Mouse (Mus musculus) heart, adult 2 months (tissue): ENCODE results near the gene Hcrtr1.

Experiments used
- CTCF ChIP-seq: fragments of 200-600 bp; IDR thresholded peaks from 2 replicates; pipeline ENCODE4 v1.8.1; 2022; ENCODE audit warnings: antibody characterized with exemption, mild to moderate bottlenecking, moderate library complexity
- POLR2A ChIP-seq: fragments of 200-500 bp; IDR thresholded peaks from 2 replicates; pipeline ENCODE4 v1.6.1; 2011; ENCODE audit warnings: mild to moderate bottlenecking, low read depth, low read length, control low read depth; ENCODE audit not compliant: insufficient read depth

DNA sequence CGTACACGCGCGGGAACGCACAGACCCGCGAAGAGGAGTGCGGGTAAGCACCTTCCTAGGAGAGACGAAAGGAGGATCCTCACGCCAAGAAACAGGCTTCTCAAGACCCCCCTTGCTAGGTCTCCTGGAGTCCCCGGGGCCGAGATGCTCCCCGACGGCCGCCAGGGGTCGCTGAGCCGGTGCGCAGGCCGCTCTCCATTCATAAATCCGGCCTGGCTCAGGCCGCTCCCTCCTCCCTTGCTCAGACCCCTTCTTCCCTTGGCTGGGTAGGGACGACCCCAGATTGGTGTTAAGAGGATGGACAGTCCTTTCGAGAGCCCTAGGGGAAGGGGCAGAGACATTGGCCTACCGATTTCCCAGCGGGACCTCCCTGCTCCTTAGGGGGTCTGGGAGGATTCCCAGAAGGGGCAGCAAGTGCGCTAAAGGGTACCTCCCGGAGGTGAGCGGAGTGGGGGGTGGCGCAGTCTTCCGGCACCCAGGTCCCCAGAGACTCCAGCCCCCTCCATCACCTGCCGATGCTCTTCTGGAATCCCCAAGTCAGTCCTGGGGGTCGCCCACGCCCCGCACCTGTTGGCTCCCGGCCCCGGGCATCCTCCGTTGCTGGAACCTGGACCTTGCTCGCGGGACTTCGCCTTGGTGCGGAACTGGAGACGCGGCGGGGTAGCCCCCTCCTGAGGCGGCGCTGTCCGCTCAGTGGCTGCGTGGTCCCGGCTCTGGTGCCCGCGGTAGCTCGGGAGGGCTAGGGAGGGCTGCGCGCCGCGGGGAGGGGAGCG, 532 bp downstream of the Hcrtr1 start:
- TF ChIP-seq CTCF (peak; percentile 99; the same call in 1 of the 2 replicates), POLR2A (no peak)
